Mouse (Mus musculus) stomach, postnatal 0 days (tissue): ENCODE data around the gene Cdk14.

ENCODE experiments used
- CTCF ChIP-seq: IDR thresholded peaks from 2 replicates; pipeline ENCODE4 v1.5.1; 2016; ENCODE audit warnings: antibody characterized with exemption, low read depth, mild to moderate bottlenecking, moderate library complexity
- EP300 ChIP-seq: optimal IDR thresholded peaks from 2 replicates; pipeline ENCODE3; 2016; ENCODE audit warnings: antibody characterized with exemption

DNA sequence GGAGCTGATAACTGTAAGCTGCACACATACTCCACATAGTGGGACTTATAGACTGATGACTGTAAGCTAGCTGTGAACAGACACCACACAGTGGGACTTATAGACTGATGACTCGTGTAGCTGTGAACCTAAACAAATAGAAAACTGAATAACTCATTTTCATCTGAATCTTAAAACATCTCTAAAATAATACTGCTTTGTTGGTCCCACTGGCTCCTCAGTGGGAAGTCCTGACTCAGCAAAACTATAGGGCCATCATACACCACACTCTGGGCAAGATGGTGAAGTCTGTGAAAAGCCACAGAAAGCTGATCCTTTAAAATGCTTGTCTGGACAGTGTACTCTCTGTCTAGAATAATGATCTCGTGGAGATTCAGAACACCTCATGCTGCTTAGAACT is 464.7 kb downstream of the Cdk14 start:
- TF ChIP-seq CTCF = no peak
- no peak for TF ChIP-seq EP300
